Mouse (Mus musculus) olfactory bulb, adult 2 months (tissue): ENCODE measurements around the gene Stx5a. TPM values are rescaled to one million over a fixed set of nuclear protein-coding genes. Genes with fewer than 3 reads are reported as not detected.
"Not testable (repeated sequence)": the region's sequence is repeated elsewhere in the genome, so short reads cannot be mapped to it uniquely, and the experiment has no call there.

ENCODE experiments used
- H3K27ac ChIP-seq: fragments of 200-500 bp; 2 replicates; pipeline ENCODE4 v1.5.1; 2012; ENCODE audit warnings: low read depth, low read length; ENCODE audit not compliant: insufficient read depth
- H3K4me1 ChIP-seq: fragments of 200-500 bp; 2 replicates; pipeline ENCODE4 v1.6.1; 2012; ENCODE audit warnings: low read length; ENCODE audit not compliant: control insufficient read depth, insufficient read depth
- H3K4me3 ChIP-seq: fragments of 200-500 bp; 2 replicates; pipeline ENCODE4 v1.5.1; 2012; ENCODE audit warnings: mild to moderate bottlenecking, low read depth, low read length, moderate library complexity; ENCODE audit not compliant: insufficient read depth
- CTCF ChIP-seq: fragments of 200-500 bp; IDR thresholded peaks from 2 replicates; pipeline ENCODE4 v1.5.1; 2012; ENCODE audit warnings: low read depth, mild to moderate bottlenecking, low read length, moderate library complexity; ENCODE audit not compliant: insufficient read depth
- POLR2A ChIP-seq: fragments of 200-500 bp; IDR thresholded peaks from 2 replicates; pipeline ENCODE4 v1.6.1; 2012; ENCODE audit warnings: mild to moderate bottlenecking, low read depth, low read length, moderate library complexity; ENCODE audit not compliant: insufficient read depth
- WGBS: fragments of 180-500 bp; shearing (Covaris S2); methylation state at CpG from one replicate; pipeline ENCODE4 v1.1.7; 2018; 5-methylcytosine and 5-hydroxymethylcytosine counted together
- polyA plus RNA-seq: library from polyadenylated mRNA; stranded (reverse); fragments of >200 nt; gene quantifications from 2 replicates; pipeline ENCODE4 v1.2.4, GENCODE M21; 2012; ENCODE audit warnings: low replicate concordance; ENCODE audit not compliant: missing spikeins, insufficient read depth, insufficient read length

Gene Stx5a
- polyA plus RNA-seq, 1 experiment: not detected

DNA sequence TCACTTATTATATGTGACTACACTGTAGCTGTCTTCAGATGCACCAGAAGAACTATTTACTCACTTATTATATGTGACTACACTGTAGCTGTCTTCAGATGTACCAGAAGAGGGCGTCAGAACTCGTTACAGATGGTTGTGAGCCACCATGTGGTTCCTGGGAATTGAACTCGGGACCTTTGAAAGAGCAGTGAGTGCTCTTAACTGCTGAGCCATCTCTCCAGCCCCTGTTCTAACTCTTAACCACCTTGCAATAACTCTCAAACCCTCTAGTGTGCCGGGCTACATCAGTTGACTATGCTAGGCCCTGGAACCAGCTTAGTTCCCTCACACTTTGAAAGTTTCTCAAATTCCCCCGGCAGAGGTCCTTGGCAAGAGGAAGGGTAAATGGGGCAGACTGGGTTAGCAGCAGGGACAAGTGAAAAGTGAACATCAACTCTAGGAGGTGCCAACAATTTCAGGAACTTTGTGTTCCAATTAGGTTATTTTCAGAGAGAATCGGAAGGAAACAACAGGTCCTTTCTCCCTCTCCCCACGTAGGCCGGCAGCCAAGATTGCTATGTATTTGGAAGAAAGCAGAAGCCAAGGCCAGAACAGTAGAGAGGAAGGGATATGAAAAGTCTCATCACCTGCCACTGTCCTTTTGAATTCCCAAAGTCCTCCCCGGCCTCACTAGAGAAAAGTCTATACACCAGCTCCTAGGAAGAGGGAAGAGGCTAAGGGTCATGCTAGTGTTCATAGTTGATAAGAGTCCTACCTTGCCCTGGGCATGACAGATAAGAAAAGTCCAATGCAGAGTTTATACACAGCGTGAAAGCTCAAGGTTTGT is 26.3 kb upstream of the Stx5a start:
- WGBS: 55% methylated on average over 10 of the region's 10 CpGs
- TF ChIP-seq CTCF (no peak), POLR2A (no peak)

GRCm38 (mm10) chr19:8715868-8716766 is 25.1 kb upstream of the Stx5a start:
- Histone ChIP-seq H3K27ac (no peak overlapping the region), H3K4me3 (no peak overlapping the region), H3K4me1 (peaks cover 10% of the 10 kb centered on the region)
- TF ChIP-seq POLR2A: no peak
- no peak for TF ChIP-seq CTCF
- WGBS: 81% methylated on average over 10 of the region's 10 CpGs

More for the DNA sequence above, 26.3 kb upstream of the Stx5a start:
- Histone ChIP-seq H3K4me1 (peaks cover 6% of the 10 kb centered on the region), H3K27ac (no peak overlapping the region), H3K4me3 (no peak overlapping the region)

DNA sequence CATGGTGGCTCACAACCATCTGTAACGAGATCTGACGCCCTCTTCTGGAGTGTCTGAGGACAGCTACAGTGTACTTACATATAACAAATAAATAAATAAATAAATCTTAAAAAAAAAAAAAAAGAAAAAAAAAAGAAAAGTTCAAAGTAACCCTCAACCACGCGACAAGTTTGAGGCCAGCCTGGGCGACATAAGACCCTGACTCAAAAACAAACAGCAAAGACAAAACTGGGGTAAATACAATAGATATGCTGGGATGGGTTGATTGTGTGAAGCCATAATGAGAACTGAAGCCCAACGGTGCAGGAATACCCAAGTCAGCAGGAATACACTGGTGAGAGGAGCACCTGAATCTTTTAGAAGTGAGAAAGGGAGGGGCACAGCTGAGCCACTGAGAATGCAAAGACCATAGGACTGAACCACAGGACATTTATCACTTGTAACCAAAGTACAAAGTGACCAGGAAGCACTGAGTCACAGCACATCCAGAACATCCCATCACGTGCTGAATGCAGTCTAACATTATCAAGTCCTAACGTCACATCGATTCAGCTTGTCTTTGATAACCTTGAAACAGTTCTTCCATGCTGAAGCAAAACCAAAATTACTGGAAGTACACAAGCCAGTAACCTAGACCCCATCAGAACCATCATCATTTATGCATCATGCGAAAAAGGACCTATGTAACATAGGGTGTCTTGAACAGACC is 24.3 kb upstream of the Stx5a start:
- Histone ChIP-seq H3K4me1 (peaks cover 7% of the 10 kb centered on the region), H3K4me3 (no peak overlapping the region), H3K27ac (no peak overlapping the region)
- WGBS: 71% methylated on average over 10 of the region's 10 CpGs
- no peak for TF ChIP-seq CTCF

GRCm38 (mm10) chr19:8718357-8718756 is 22.9 kb upstream of the Stx5a start:
- Histone ChIP-seq H3K27ac (no peak overlapping the region), H3K4me1 (peaks cover 7% of the 10 kb centered on the region), H3K4me3 (no peak overlapping the region)
- 61% methylated on average over 3 of the region's 3 CpGs for WGBS
- no peak for TF ChIP-seq CTCF
- no peak for TF ChIP-seq POLR2A

DNA sequence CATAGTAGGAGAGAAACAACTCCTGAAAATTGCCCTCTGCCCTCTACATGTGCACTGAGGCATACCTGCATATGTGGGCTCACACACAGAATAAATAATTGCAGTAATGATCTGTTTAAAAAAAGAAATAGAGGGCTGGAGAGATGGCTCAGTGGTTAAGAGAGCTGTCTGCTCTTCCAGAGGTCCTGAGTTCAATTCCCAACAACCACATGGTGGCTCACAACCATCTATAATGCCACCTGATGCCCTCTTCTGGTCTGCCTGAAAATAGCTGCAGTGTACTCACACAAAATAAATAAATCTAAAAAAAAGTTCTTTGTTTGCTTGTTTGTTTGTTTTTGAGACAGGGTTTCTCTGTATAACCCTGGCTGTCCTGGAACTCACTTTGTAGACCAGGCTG is 22.2 kb upstream of the Stx5a start:
- not testable (repeated sequence) for H3K27ac ChIP-seq, H3K4me3 ChIP-seq, H3K4me1 ChIP-seq

DNA sequence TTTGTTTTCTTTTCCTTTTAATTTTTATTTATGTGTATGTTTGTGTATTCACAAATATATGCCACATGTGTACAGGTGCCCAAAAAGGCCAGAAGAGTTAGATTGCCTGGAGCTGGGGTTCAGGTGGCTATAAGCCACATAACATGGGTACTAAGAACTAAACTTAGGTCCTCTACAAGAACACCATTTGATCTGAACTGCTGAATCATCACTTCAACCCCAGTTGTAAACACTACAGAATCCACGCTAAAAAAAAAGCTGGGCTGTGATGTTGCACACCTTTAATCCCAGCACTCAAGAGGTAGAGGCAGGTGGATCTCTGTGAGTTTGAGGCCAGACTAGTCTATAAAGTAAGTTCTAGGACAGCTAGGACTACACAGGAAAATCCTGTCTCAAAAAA is 19.8 kb upstream of the Stx5a start:
- 47% methylated on average over 1 of the region's 1 CpGs for WGBS
- peaks cover 4% of the 10 kb centered on the region; the same call in 1 of the 2 replicates for H3K4me1 ChIP-seq
- TF ChIP-seq POLR2A (no peak), CTCF (no peak)
- no peak overlapping the region for H3K27ac ChIP-seq
- H3K4me3 ChIP-seq: no peak overlapping the region

GRCm38 (mm10) chr19:8722021-8722420 is 19.2 kb upstream of the Stx5a start:
- no peak overlapping the region for H3K27ac ChIP-seq
- TF ChIP-seq CTCF: no peak
- TF ChIP-seq POLR2A: no peak
- H3K4me1 ChIP-seq: peaks cover 4% of the 10 kb centered on the region; the same call in 1 of the 2 replicates
- peak overlapping the region; percentile 6; the same call in 1 of the 2 replicates for H3K4me3 ChIP-seq
- 38% methylated on average over 4 of the region's 4 CpGs for WGBS

GRCm38 (mm10) chr19:8722559-8722906 is 18.7 kb upstream of the Stx5a start:
- Histone ChIP-seq H3K4me1 (peaks cover 4% of the 10 kb centered on the region; the same call in 1 of the 2 replicates), H3K4me3 (peak overlapping the region; percentile 94), H3K27ac (peak overlapping the region; percentile 97)
- 0% methylated on average over 5 of the region's 5 CpGs for WGBS
- TF ChIP-seq POLR2A: no peak
- TF ChIP-seq CTCF: no peak

DNA sequence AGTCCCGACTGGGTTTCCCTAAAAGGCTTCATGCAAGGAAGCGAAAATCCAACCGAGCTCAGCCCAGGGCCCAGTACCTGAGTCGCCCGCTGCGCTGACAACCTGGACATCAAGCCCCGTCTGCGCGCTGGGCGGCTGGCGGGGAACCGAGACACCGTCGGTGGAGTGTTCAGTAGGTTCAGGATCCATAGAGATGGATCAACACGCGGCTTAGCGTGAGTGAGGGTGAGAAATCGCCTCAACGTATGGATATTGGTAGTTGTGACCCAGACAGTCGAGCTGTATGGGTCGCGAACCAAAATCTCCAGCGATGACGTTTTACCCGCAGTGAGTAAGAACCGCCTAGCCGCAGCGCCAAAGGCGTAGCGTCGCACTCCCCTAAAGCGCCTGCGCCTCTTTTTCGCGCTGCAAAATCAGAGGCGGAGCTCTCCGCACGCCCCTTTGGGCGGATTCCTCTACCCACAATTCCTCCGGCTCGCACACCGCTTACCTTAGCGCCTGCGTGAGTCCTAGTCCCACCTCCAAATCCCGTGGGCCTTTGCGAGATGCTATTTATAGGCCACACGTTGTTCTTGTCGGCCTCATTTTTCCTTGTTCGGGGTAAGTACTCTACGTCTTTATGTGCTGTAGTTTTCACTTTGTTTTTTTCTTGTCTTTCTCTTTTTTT is 18.2 kb upstream of the Stx5a start, which contains the start of gene Slc3a2:
Gene Slc3a2, minus strand, starts transcription at position 463 of the 667 bp plus-strand sequence.
- under 1% methylated on average over 50 of the region's 50 CpGs for WGBS
- Histone ChIP-seq H3K4me3 (peak within 1 kb of the TSS; percentile 94), H3K4me1 (peaks cover 4% of the 10 kb centered on the region; the same call in 1 of the 2 replicates), H3K27ac (peak within 1 kb of the TSS; percentile 97)
- TF ChIP-seq POLR2A (peak; percentile 57; the same call in 1 of the 2 replicates), CTCF (no peak)
